Mouse (Mus musculus): ENCODE results near the gene Hoxc6.

Gene Hoxc6

GRCm38 (mm10) chr15:102967511-102968397, 30.3 kb upstream of the Hoxc6 start:
- DNase-seq (ENCODE audit: low spot score), result peak; percentile 19

- no peak for DNase-seq (ENCODE audit: low spot score)
These were observed 28.8 kb upstream of the Hoxc6 start for GRCm38 (mm10) chr15:102969296-102969695.

GRCm38 (mm10) chr15:102970740-102971139, 27.3 kb upstream of the Hoxc6 start:
- DNase-seq (ENCODE audit: low spot score), result no peak

- no peak for DNase-seq (ENCODE audit: low spot score)
These were observed 25.8 kb upstream of the Hoxc6 start for GRCm38 (mm10) chr15:102972254-102972653.

GRCm38 (mm10) chr15:102972753-102973152, 25.3 kb upstream of the Hoxc6 start:
- DNase-seq (ENCODE audit: low spot score), result no peak

- no peak for DNase-seq (ENCODE audit: low spot score)
These were observed 23.0 kb upstream of the Hoxc6 start for GRCm38 (mm10) chr15:102975034-102975433.

- no peak for DNase-seq (ENCODE audit: low spot score)
These were observed 22.4 kb upstream of the Hoxc6 start for GRCm38 (mm10) chr15:102975688-102976111.

- DNase-seq (ENCODE audit: low spot score), result no peak
These were observed 21.9 kb upstream of the Hoxc6 start, which contains the start of gene Hoxc9 for GRCm38 (mm10) chr15:102976171-102976570. Hoxc9 (plus strand) TSS chr15:102976439.

GRCm38 (mm10) chr15:102976631-102977422, 21.2 kb upstream of the Hoxc6 start:
- no peak for DNase-seq (ENCODE audit: low spot score)

GRCm38 (mm10) chr15:102977423-102977974, 20.6 kb upstream of the Hoxc6 start:
- DNase-seq (ENCODE audit: low spot score), result no peak

- no peak for DNase-seq (ENCODE audit: low spot score)
These were observed 19.2 kb upstream of the Hoxc6 start for GRCm38 (mm10) chr15:102978615-102979515.

- no peak for DNase-seq (ENCODE audit: low spot score)
These were observed 18.1 kb upstream of the Hoxc6 start for GRCm38 (mm10) chr15:102979936-102980335.

GRCm38 (mm10) chr15:102980352-102980751, 17.7 kb upstream of the Hoxc6 start:
- DNase-seq (ENCODE audit: low spot score), result no peak

- DNase-seq (ENCODE audit: low spot score), result no peak
These were observed 17.1 kb upstream of the Hoxc6 start for GRCm38 (mm10) chr15:102980912-102981311.

- DNase-seq (ENCODE audit: low spot score), result peak; percentile 76
These were observed 16.4 kb upstream of the Hoxc6 start for GRCm38 (mm10) chr15:102981379-102982288.

- DNase-seq (ENCODE audit: low spot score), result no peak
These were observed 14.3 kb upstream of the Hoxc6 start for GRCm38 (mm10) chr15:102983716-102984115.

GRCm38 (mm10) chr15:102984521-102984920, 13.5 kb upstream of the Hoxc6 start:
- no peak for DNase-seq (ENCODE audit: low spot score)

- no peak for DNase-seq (ENCODE audit: low spot score)
These were observed 13.1 kb upstream of the Hoxc6 start for GRCm38 (mm10) chr15:102984925-102985324.

GRCm38 (mm10) chr15:102987124-102987833, 10.8 kb upstream of the Hoxc6 start:
- peak; percentile 86 for DNase-seq (ENCODE audit: low spot score)

GRCm38 (mm10) chr15:102988078-102988477, 10.0 kb upstream of the Hoxc6 start:
- no peak for DNase-seq (ENCODE audit: low spot score)

Data from yolk sac, embryonic 10.5 days (tissue).